Mouse (Mus musculus) megakaryocyte, embryonic 14.5 days (primary cell): ENCODE measurements at regions not wholly inside any gene's neighbourhood (a gene's known extent, or its start where the extent isn't known, plus 50 kb on each side); places are given as distances from the start of the nearest gene placed in this dataset.
"Not testable (repeated sequence)": the region's sequence is repeated elsewhere in the genome, so short reads cannot be mapped to it uniquely, and the experiment has no call there.

Experiments
- H3K27me3 ChIP-seq: replicated peaks from 2 replicates; pipeline ENCODE3; 2012; ENCODE audit warnings: inconsistent platforms
- H3K36me3 ChIP-seq: replicated peaks from 2 replicates; pipeline ENCODE3; 2012; ENCODE audit warnings: low read length, inconsistent platforms, mixed read lengths
- H3K4me1 ChIP-seq: 2 replicates; pipeline ENCODE4 v1.6.1; 2012; ENCODE audit warnings: inconsistent platforms
- H3K4me3 ChIP-seq: replicated peaks from 2 replicates; pipeline ENCODE3; 2012; ENCODE audit warnings: moderate library complexity, mild to moderate bottlenecking, inconsistent platforms
- H3K9me3 ChIP-seq: 2 replicates; pipeline ENCODE4 v1.6.1; 2012; ENCODE audit warnings: inconsistent platforms
- FLI1 ChIP-seq: IDR thresholded peaks from 2 replicates; pipeline ENCODE4 v1.6.1; 2012; ENCODE audit warnings: low read length, inconsistent platforms, mixed read lengths
- GATA1 ChIP-seq: IDR thresholded peaks from 3 replicates; pipeline ENCODE4 v1.6.1; 2012; ENCODE audit warnings: mixed read lengths, low read length, inconsistent platforms, borderline replicate concordance

DNA sequence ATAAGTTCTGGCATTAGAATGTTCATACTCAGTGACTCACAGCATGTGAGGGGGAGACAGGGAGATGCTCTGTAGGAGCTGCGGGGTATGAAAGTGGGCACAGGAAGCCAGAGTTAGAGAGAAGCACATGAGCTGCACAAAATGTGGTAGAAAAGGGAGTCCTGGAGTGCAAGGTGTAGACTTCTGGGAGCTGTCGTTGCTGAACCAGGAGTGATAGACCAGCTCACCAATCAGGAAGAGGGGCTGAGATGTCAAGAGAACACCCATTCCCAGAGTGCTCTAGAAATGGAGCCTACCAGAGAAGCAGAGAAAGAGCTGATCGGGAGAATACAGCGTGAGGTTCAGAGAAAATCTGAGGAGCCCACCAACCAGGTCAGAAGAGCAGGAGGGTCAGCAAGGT lies 262.2 kb upstream of the Kdm8 start:
- no peaks in the 10 kb centered on the region for H3K36me3 ChIP-seq
- no peak for TF ChIP-seq FLI1
- TF ChIP-seq GATA1, result no peak
- no peaks in the 10 kb centered on the region for H3K27me3 ChIP-seq
- H3K4me3 ChIP-seq, result no peak overlapping the region
- H3K9me3 ChIP-seq, result no peaks in the 10 kb centered on the region
- no peaks in the 10 kb centered on the region for H3K4me1 ChIP-seq

DNA sequence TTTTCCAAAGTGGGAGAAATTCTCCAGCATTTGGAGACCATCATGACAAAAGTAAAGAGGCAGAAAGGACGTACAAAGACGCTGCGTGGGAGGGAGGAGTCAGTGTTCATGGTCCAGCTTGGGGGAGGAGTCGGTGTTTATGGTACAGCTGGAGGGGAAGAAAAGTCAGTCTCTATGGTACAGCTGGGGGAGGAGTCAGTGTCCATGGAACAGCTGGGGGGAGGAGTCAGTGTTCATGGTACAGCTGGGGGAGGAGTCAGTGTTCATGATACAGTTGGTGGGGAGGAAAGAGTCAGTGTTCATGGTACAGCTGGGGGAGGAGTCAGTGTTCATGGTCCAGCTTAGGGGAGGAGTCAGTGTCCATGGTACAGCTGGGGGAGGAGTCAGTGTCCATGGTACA lies 261.5 kb upstream of the Kdm8 start:
- not testable (repeated sequence) for H3K4me3 ChIP-seq, H3K9me3 ChIP-seq, H3K36me3 ChIP-seq, H3K27me3 ChIP-seq, H3K4me1 ChIP-seq

DNA sequence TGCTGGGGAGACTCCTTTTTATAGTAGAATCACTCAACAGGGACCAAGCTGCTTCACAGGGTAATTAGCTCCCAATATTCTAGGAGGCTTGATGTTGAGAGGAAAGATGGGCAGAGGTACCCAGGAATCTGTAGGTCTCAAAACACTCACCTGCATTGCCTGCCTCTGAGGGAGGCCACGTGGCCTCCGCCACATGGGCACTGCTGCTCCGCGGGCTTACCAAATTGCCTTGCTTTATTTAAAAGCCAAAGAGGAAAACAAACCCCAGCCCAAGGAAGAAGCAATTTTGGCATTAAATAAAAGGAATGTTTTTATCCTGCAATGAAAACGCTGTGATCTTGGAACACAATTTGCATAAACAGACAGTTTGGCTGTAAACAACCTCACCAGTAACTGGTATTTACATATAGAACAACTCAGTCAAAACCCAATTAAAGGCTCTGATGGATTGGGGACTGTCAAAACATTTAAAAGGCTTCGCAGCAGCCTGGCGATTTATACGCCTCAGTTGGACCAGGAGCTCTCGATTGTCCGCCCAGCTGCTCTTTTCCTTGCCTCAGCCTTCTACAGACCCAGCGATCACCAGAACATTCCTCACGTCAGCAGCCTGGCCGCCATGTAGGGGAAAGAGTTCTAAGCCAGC lies 259.3 kb upstream of the Kdm8 start:
- Histone ChIP-seq H3K36me3 (no peaks in the 10 kb centered on the region), H3K27me3 (no peaks in the 10 kb centered on the region), H3K4me1 (no peaks in the 10 kb centered on the region), H3K4me3 (no peak overlapping the region), H3K9me3 (no peaks in the 10 kb centered on the region)
- TF ChIP-seq GATA1 (no peak), FLI1 (no peak)

GRCm38 (mm10) chr7:125187011-125187740 lies 257.3 kb upstream of the Kdm8 start:
- Histone ChIP-seq H3K36me3 (no peaks in the 10 kb centered on the region), H3K4me3 (no peak overlapping the region), H3K9me3 (no peaks in the 10 kb centered on the region), H3K4me1 (no peaks in the 10 kb centered on the region), H3K27me3 (no peaks in the 10 kb centered on the region)
- TF ChIP-seq FLI1, result no peak
- TF ChIP-seq GATA1, result no peak

DNA sequence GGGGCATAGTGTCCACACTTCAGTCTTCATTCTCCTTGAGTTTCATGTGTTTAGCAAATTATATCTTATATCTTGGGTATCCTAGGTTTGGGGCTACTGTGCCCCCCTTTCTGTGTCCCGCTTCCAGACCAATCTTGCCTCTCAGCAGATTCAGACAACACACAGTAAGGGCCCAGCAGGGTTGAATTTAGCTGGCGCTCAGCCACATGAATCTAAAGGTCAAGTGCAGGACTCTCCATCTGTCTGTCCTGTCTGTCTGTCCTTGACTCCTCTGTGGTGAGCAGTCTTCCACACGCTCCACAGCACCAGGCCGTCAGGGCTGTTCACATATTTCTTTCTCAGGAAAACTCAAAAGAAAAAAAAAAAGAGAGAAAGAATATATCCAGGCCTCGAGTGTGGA lies 255.5 kb upstream of the Kdm8 start:
- Histone ChIP-seq H3K4me1 (no peaks in the 10 kb centered on the region), H3K36me3 (no peaks in the 10 kb centered on the region), H3K9me3 (no peaks in the 10 kb centered on the region), H3K4me3 (no peak overlapping the region), H3K27me3 (no peaks in the 10 kb centered on the region)
- TF ChIP-seq GATA1 (no peak), FLI1 (no peak)

- no peak for TF ChIP-seq FLI1
- TF ChIP-seq GATA1, result no peak
- no peaks in the 10 kb centered on the region for H3K36me3 ChIP-seq
- H3K4me1 ChIP-seq, result no peaks in the 10 kb centered on the region
- H3K9me3 ChIP-seq, result no peaks in the 10 kb centered on the region
- H3K4me3 ChIP-seq, result no peak overlapping the region
- no peaks in the 10 kb centered on the region for H3K27me3 ChIP-seq
These were observed 254.4 kb upstream of the Kdm8 start for GRCm38 (mm10) chr7:125190067-125190466.

DNA sequence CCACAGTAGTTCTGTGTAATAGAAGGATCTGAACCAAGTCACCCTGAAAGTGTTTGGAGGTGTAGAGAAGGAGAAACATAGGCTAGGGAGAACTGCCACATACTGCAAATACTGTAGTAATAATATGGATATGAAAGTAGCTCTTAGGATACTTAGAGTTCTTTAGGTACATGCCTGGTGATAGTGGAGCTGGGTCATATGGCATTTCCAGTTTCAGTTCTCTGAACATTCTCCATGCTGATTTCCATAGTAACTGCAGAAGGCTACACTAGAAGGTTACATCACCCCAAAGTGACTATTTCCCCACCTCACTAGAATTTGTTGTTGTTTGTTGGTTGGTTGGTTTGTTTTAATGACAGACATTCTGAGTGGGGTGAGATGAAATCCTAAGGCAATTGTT lies 253.2 kb upstream of the Kdm8 start:
- TF ChIP-seq GATA1, result no peak
- no peak for TF ChIP-seq FLI1
- Histone ChIP-seq H3K9me3 (no peaks in the 10 kb centered on the region), H3K36me3 (no peaks in the 10 kb centered on the region), H3K27me3 (no peaks in the 10 kb centered on the region), H3K4me1 (no peaks in the 10 kb centered on the region), H3K4me3 (no peak overlapping the region)

GRCm38 (mm10) chr7:125211346-125211973 lies 233.0 kb upstream of the Kdm8 start:
- Histone ChIP-seq H3K9me3 (no peaks in the 10 kb centered on the region), H3K27me3 (peaks cover 2% of the 10 kb centered on the region), H3K36me3 (no peaks in the 10 kb centered on the region), H3K4me1 (no peaks in the 10 kb centered on the region), H3K4me3 (no peak overlapping the region)
- TF ChIP-seq GATA1, result no peak
- no peak for TF ChIP-seq FLI1

DNA sequence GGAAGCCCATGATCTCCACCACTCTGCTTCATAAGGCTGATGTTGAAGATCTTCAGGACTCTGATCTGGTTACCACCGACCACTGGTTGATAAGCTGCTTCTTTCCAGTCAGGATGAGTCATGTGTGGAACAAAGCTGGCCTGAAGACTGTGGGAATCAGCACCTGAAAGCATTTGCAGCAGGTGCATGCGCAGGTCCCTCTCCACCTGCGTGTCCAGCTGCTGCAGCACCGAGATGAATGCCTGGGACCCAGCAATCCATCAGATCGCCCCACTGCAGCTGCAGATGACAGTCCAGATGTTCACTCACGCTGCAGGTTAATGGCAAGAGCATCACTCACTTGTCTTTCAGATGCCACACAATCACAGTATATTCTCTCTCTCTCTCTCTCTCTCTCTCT lies 230.4 kb upstream of the Kdm8 start:
- Histone ChIP-seq H3K9me3 (no peaks in the 10 kb centered on the region), H3K4me3 (no peak overlapping the region), H3K36me3 (no peaks in the 10 kb centered on the region), H3K27me3 (peaks cover 2% of the 10 kb centered on the region), H3K4me1 (no peaks in the 10 kb centered on the region)
- no peak for TF ChIP-seq GATA1
- no peak for TF ChIP-seq FLI1

DNA sequence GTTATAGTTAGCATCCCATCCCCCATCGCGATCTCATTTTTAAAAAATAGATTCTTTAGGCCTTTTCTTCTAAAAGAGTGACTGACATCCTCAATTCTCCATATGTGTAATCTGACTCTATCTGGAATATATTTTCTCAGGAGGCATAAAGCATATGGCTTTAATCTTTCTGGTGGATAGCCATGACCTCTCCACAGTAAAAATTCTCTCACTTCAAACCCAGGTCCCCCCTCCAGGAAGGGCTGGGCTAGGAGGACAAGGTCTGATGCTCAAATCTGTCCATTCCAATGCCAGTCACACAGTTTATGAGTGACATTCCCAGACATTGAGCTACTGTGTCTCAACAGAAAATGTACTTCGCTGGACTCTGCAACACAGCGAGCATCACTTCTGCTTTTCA lies 226.8 kb upstream of the Kdm8 start:
- no peak overlapping the region for H3K4me3 ChIP-seq

More for the DNA sequence above, 226.8 kb upstream of the Kdm8 start:
- Histone ChIP-seq H3K36me3 (no peaks in the 10 kb centered on the region), H3K4me1 (peaks cover 2% of the 10 kb centered on the region; the same call in 1 of the 2 replicates), H3K27me3 (peaks cover 2% of the 10 kb centered on the region), H3K9me3 (no peaks in the 10 kb centered on the region)
- TF ChIP-seq FLI1 (no peak), GATA1 (no peak)
